Mouse (Mus musculus): ENCODE results near the gene Prr29.
A peak's percentile ranks its signal among the peaks of the same experiment; 100 is the strongest.
"Not testable (repeated sequence)": the region's sequence is repeated elsewhere in the genome, so short reads cannot be mapped to it uniquely, and the experiment has no call there.

Gene Prr29

GRCm38 (mm10) chr11:106355382-106356128 lies 9.7 kb upstream of the Prr29 start:
- DNase-seq, result peak in 1 of 2 experiments; percentile 27

GRCm38 (mm10) chr11:106359350-106359749 lies 5.9 kb upstream of the Prr29 start:
- DNase-seq, result peak; percentile 46 to 53

DNA sequence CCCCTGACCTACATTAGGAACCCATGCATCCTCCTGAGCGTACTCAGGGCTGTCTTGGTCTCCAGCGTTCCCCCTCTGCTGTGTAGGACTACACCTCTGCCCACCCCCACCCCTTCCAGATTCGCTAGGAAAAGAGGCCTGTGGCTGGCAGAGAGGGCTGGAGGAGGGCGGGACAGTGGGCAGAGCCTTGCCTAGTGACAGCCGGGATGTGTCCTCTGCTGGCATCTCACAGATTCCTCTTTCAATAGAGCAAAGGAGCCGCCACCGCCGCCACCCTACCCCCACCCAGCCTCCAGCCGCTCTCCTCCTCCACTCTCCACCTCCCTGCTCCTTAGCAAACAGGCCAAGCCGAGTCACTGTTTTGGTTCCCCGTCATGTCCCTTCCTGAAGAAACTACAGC lies 560 bp upstream of the Prr29 start:
- DNase-seq, result no peak

DNA sequence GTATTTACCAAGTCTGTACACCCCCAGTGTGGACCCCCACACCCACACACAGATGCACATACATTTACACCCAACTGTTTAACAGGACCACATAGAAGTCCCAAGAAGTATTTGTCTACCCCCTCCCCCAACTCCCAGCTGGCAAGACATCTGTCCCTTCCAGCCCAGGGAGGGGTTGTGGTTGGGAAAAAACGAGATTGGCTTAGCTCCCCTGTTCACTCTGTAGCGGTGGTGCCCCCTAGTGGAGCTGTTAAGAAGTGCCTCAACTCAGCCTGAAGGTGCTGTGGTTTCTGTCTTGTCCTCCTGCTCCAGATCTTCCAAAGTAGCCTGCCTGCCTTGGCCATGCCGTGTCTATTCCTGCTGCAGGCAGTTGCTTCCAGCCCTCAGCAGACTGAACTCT lies 1.0 kb downstream of the Prr29 start:
- peak; percentile 79 to 80 for DNase-seq

GRCm38 (mm10) chr11:106373998-106374397 lies 8.7 kb downstream of the Prr29 start:
- peak in 1 of 2 experiments; percentile 37 for DNase-seq

DNA sequence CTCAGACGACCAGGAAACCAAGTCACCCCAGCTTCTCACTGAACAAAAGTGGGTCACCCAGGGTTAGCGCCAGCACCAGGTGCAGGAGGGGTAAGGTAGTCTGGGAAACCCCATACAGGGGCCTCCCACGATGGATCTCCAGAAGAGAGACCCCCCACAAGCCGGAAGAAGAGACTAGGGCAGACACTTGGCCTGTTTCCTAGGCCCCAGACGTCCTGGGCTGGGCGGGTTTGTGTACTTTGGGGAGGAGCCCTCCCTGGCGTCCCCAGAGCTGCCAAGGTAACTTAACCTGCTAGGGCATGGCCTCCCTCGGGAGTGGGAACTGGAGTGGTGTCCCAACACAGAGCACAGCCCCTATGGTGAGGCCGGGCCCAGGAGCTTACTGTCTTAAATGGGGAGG lies 9.3 kb downstream of the Prr29 start:
- peak; percentile 68 to 87 for DNase-seq

DNA sequence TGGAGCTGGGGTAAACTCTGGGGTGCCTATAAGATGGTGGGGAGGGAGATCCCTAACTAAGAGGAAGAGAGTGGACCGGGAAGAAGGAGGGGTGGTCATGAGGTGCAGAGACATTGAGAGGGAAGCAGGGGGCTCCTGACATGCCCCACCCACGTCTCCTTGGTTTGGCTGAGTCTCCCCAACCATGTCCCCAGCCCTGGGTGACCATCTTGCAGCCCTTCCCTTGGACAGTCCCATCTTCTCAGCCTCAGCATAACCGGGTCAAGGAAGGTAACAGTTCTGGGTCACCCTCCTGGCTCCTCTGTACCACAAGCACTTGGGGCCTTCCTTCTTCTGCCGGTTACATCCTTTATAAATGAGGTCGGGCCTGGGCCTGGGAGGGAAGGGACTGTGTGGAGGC lies 9.7 kb downstream of the Prr29 start:
- DNase-seq, result peak in 1 of 2 experiments; percentile 44

- DNase-seq, result no peak
These were observed 15.7 kb downstream of the Prr29 start for GRCm38 (mm10) chr11:106381011-106381410.

DNA sequence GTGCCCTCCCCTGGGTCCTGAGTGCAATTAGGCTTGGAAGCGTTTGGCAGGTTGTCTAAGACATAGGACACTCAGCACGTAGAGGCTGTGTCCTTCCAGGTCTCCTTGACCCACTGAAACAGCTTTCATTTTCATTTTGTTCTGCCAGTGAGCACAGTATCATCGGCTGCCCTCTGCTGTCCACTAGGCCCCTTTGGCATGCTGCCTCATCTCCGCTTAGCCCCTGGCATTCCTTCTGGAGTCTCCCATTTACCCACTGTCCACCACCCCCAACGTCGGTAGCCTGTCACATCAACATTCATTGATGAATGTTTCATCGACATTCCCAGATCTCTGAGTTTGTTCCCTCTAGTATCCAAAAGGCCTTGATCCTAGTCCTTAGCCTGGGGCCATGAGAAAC lies 16.6 kb downstream of the Prr29 start:
- no peak for DNase-seq

- DNase-seq, result no peak
These were observed 17.2 kb downstream of the Prr29 start for GRCm38 (mm10) chr11:106382424-106382823.

DNA sequence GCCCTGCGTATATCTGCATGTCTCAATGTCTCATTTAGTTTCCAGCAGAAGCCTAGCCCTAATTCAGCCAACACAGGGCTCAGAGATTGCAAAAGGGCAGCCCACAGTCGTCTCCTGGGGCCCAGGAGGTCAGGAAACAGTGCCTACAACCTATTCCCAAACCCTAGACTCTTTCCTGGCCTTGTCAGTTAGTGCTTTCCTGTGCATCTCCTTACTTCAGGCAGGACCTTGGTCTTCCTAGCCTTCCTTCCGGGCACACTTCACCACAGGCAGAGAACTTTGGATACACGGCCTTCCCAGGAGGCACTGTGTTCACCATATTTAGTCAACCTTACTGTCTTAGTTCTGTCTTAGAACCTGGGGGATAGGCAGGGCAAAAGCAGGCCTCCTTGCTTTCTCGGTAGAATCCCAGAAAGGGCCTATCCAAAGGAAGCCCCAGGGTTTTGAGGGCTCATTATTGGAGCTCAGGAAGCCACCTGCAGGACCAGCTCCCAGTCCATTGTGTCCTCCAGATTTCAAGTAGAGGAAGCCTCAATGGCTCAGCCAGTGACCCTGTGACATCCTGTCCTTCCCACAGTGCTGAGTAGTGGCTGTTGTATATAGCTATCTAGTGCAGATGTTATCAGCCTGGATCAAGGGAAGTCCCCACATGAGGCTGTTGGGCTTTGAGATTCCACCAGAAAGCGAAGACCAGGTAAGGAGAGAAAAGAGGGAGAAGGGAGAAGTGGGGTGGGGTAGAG lies 17.9 kb downstream of the Prr29 start:
- DNase-seq, result no peak

DNA sequence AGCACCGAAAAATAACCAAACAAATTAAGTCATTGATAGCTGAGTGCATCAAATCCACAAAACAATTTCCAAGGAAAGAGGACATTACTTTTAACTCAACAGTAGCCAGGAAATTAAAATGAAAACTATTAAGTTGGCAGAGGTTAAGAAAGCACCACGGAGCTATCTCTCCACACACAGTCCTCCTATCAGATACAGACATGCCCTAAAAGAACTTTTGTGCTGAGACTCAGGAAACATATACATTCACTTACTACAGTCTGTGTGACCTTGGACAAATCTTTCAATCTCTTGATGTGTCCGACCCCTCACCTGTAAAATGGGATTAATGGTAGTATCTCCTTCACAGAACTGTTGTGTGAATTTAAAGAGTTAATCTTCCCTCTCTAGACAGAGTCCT lies 21.1 kb downstream of the Prr29 start:
- no peak for DNase-seq

GRCm38 (mm10) chr11:106387020-106387419 lies 21.7 kb downstream of the Prr29 start:
- DNase-seq, result peak; percentile 27 to 39

DNA sequence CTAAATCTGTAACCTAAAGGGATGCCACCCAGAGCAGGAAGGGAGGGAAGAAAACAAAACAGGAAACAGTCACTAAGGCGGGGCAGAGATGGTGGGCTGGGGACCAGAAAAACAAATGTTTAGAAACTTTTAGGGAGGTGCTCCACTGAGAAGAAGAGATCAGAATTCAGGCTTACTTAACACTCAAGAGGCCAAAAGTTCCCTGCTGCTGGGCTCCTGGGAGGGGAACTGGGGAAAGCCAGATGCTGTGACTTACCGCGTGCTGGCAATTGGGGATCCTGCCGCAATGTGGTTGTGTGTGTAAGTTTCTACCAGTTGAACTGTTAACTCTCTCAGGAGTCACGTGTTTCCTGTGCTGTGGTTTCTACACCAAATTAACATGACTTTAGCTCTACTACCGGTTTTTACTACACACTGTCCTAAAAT lies 22.5 kb downstream of the Prr29 start, which contains the start of gene Icam2:
TSS of gene Icam2 (minus strand) at position 285 of the 426 bp plus-strand sequence.
- DNase-seq, result peak; percentile 74 to 75

DNA sequence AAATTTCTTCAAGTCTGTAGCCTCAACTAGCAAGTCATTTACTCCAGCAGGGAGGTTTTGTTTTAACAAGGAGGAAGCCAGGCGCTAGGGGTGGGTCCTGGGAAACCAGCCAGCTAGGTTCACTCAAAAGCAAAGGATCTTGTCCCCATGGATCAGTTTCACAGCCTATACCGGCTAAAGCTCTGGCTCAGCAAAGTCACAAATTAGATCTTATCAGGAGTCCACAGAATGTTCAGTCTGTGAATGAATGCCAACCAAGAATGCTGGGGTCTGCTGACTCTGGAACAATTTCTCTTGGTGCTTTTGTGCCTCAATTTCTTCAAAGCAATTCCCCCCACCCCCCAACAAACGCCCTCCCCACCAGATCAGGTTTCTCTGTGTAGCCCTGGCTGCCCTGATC lies 24.3 kb downstream of the Prr29 start:
- DNase-seq, result no peak

GRCm38 (mm10) chr11:106390757-106391156 lies 25.5 kb downstream of the Prr29 start:
- DNase-seq, result no peak

- DNase-seq, result peak; percentile 62 to 64
These were observed 26.4 kb downstream of the Prr29 start for GRCm38 (mm10) chr11:106391546-106392188.

GRCm38 (mm10) chr11:106392597-106393330 lies 27.5 kb downstream of the Prr29 start:
- no peak for DNase-seq

GRCm38 (mm10) chr11:106393331-106393616 lies 28.0 kb downstream of the Prr29 start:
- DNase-seq, result no peak

DNA sequence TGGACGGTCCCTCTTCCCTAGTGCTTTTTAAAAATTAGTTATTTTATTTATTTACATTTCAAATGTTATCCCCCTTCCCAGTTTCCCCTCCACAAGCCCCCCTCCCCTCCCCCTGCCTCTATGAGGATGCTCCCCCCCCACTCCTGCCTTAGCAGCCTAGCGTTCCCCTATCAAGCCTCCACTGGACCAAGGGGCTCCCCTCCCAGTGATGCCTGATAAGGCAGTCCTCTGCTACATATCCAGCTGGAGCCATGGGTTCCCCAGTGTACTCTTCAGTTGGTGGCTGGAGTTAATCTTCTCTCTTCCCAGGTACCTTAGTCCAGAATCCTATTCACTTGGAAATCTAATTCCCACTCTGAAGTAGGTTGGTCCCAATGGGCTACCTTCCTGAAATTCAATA lies 28.8 kb downstream of the Prr29 start:
- DNase-seq, result not testable (repeated sequence)

- peak in 1 of 2 experiments; percentile 25 for DNase-seq
These were observed 32.4 kb downstream of the Prr29 start for GRCm38 (mm10) chr11:106397656-106398055.

DNA sequence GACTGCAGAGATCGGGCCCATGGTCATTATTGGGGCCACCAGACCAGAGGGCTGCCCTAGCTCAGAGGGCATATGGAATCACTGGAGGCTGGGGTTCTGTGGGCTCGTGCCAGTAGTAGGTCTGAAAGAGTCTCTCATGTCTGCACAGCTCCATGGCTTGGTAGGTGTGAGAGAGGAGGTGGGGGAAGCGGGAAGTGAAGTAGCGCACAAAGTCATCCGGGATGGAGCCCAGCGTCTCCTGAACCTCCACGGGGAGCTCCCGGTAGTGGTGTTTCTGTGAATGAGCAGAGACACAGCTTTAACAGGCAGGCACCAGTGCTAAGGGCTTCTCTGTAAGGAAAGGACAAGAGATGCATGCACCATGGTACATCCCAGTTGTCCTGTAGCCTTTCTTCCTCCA lies 33.2 kb downstream of the Prr29 start:
- no peak for DNase-seq

- DNase-seq, result no peak
These were observed 44.7 kb downstream of the Prr29 start for GRCm38 (mm10) chr11:106410011-106410410.
